Mouse (Mus musculus) liver, adult (tissue): Measurements from ENCODE around the gene Cdh12.

Experiments used
- GATA4 ChIP-seq: IDR thresholded peaks from 2 replicates; pipeline ENCODE4 v1.6.1; 2014; ENCODE audit warnings: mild to moderate bottlenecking, low read length; ENCODE audit not compliant: insufficient replicate concordance

Cdh12 gene

DNA sequence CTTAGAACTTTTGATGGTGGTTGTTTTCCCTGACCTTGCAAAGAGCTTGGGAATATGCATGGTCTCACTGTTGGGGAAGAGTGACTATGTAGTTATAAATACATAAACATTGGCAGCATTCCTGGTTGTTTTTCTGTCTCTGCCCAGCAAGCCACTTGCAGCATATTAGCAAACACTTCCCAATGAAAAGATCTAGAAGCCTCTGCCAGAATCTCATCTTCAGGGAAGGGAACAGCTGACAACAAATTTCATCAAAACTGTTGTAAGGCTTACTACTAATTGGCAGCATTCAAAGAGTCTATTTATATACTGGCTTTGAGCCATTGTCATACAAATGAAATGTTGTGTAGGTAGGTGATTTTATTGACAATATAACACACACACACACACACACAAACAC lies 218.3 kb downstream of the Cdh12 start:
- TF ChIP-seq GATA4, result no peak

DNA sequence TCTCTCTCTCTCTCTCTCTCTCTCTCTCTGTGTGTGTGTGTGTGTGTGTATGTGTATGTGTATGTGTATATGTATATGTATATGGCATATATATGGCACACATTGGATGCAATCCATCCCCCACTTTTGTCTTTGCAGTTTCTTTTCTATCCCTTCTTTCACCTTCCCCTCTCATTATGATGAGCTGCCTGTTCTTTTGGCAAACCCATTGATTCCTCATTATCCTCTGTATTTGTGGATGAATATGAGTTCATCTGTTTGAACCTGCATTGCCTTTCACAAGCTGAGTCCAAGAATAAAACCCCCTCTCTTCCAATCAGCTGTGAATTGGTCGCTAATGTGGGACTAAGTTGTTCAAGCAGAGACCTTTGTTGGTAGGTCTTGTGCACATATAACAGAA lies 218.9 kb downstream of the Cdh12 start:
- no peak for TF ChIP-seq GATA4

DNA sequence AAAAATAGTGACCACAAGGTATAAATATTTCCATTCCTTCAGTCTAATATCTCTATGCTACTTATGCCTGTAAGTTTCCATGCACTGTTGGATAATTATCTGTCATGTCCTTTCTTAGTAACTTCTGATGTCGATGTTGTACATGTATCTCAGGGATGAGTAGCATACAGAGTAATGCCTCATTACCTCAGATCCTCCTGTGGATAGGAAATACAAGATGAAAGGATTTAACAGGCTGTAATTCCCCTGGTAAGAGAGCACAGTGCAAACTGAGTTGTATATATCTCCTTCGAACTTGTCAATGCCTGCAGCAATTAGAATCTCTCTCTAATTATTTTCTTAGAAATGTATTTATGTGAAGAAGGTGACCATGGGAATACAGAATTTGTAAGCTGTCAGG lies 233.7 kb downstream of the Cdh12 start:
- no peak for TF ChIP-seq GATA4

DNA sequence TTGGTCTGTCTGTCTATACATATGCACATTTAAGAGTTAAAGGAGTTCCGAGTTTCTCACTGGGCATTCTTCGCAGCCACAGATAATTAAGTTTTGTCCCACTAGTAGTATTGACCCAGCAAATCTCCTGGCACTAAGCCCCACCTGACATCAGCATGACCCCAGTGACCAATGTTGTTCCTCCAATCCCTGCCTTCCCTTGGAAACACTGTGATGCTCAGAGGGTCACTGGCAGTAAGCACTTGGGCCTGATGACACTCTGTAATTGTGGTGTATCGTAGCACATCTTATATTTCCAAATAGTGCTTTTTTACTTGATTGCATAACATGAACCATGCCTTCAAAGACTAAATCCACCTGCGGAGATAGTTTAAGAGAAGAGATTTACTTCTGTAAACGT lies 235.1 kb downstream of the Cdh12 start:
- no peak for TF ChIP-seq GATA4

DNA sequence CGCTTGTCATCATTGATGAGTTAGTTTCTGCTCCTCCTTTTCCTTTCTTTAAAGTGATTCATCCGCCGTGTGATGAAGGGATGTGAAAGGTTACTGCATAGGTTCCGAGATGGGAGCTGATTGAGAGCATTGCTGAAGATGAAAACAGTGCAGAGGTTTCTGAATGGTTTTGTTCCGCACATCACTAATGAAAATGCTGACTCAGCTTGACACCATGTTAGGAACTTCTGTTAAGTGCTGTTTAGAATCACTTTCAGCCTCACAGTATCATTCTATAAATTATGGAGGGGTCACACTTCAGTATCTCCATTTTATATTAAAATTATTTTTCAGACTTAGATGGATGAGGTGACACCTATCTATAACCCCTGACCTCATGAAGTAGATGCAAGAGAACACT lies 247.2 kb downstream of the Cdh12 start:
- TF ChIP-seq GATA4, result no peak

DNA sequence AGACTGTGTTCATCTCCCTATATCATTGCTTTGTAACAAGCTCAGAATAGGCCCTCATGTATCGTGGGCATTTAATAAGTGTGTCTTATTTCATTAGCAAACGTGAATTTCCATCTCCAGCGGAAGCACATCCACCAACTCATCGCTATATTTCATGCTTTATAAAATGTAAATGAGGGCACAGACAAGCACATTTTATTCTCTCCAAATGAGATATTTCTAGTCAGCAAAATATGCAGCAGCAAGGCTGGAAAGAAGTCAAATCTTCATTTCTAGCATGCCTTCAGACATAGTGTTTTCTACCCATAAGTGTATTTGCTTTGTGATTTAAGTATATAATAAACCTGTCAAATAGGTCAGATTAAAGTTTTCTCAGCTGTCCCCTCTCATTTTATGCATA lies 262.8 kb downstream of the Cdh12 start:
- no peak for TF ChIP-seq GATA4

DNA sequence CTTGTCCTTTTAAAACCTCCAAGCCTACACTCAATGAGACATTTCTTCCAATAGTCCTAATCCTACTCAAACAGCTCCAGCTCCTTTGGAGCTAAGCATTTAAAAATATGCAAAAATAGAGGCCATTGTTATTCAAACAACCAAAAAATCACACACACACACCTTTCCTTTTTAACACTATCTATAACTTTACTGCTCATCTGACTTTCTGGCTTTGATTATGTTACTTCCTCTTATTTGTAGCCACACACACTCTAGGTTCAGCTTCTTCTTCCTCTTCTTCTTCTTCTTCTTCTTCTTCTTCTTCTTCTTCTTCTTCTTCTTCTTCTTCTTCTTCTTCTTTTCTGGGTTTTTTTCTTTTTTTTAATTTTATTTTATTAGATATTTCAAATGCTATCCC lies 323.2 kb downstream of the Cdh12 start:
- TF ChIP-seq GATA4, result no peak

DNA sequence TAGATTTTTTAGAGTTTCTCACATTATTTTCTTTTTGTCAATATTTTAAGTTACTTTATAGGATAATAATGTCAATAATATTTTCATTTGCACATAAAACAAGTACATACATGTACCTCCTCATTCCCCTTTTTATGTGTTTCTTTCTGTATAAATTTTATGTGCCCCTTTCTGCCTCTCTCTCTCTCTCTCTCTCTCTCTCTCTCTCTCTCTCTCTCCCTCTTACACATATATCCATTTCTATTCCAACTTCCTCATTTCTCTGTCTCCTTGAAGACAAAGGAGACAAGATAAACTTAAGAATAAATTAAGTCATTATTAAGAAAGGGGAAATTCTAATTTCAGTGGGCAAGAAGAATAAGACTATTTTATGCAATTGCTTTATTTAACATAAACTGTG lies 324.4 kb downstream of the Cdh12 start:
- no peak for TF ChIP-seq GATA4

DNA sequence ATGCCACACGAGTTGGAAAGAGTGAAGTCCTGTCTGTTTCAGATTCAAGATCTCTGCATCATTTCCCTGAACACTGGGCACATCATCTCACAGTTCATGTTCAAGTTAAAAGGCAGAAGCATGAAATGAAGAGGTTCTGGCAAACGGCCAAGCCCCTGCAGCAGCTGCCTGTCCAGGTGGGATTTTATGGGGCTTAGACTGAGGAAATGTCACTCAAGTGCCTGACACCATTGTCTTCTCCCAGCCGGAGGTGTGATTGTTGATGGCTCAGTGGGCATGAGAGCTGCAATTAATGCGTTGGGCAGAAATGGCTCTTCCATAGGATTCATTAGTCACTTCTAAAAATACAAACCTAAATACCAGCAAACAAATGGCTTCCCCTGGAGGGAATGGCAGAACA lies 347.9 kb downstream of the Cdh12 start:
- no peak for TF ChIP-seq GATA4

DNA sequence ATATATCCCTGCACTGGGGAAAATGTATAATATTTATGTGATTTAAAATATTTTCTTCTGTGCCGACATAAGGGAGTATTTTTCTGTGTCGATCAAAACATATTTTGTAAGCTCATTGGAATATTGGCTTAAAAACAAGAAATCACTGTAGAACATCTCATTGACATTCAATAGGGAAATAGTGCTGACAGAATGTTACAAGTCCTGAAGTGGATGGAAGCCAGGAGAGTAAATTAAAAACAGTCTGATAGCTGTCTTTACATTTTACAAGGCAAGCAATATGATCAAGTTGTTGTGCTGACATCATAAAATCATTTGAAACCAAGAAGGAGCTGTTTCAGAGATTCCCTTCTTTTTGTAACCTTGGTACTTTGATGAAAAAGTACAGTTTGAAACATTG lies 349.5 kb downstream of the Cdh12 start:
- TF ChIP-seq GATA4, result no peak

DNA sequence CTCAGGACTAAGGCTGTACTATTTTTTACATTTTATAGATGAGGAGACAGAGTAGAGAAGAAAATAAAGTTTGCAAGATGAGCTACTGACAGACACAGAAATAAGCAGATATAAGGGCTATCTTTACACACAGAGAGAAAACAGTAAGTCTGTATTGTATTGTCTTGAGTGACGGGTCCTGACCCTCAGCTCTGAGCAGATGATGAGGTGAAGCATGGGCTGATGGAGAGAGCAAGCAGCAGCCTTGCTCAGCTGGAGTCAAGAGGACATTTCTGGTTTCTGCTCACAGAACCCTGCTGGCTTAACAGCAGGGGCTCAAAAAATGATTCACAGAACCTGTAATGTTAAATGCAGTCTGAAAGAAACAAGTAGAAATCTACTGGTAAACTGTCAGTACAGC lies 386.8 kb downstream of the Cdh12 start:
- TF ChIP-seq GATA4, result no peak

DNA sequence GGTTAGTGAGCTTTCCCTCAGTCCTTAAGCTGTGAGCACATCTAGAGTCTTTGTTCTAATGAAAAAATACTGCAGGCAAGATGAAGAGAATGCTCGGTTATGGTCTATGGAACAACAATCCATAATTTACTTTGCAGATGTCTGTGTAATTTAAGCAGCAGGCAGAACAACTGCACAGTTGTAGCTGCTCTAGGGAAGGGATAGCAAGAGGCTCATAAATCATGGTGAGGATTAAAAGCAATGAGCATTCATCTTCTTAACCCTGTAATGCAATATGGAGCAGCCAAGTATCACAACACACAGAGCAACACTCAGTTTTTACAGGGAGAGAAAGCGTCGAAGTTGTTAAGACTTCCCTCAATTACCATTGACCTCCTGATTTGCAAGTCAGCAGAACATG lies 387.9 kb downstream of the Cdh12 start:
- no peak for TF ChIP-seq GATA4

DNA sequence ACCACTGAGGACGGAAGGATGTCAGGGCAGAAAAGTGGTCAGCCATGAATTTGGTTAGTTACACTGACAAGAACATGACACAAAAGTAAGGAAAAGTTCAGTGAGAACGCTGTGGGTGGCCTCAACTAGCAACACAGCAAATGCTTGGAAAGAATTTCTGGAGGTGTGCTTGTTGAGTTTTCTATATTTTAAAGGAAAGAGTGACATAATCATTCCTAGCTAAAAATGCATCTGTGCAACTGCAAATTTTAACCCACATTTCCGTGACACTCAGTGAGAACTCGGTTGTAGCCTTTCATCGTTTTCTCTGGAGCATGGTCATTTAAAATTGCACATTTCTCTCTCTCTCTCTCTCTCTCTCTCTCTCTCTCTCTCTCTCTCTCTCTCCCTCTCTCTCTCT lies 392.4 kb downstream of the Cdh12 start:
- TF ChIP-seq GATA4, result no peak

DNA sequence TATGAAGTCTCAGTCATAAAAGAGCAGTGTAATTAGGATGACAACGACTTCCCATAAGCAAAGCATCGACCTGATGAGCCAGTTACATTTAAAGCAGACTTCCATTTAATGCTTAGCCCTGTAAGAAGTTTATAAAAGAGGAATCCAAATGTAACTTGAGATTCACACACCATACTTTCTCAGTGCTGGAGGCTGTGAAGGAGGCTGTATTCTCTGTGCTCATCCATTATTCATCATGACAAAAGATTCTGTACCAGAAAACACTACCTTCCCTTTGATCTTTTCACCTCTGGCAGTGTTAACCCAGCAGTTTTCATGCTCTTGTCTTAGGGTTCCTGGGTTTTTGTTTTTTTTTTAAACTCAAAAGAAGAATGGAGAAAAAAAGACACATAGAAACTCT lies 414.0 kb downstream of the Cdh12 start:
- TF ChIP-seq GATA4, result no peak

DNA sequence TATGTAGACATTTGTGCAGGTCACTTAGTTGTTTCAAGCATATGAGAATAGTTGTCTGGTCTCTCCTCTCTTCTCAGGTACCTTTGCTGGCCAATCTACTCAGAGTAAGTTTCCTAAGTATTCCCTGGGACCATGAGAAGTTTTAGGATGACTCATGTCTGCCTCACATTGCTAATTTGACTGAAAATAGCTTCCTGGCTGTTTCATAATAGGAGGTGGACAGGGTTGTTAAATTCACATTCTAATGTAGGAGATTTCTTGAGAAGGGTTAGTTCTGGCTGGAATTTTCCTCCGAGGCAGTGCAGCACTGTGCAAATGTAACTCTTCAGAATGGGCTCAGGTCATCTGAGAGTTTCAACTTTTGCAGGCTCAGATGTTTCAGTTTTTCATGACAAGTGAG lies 423.5 kb downstream of the Cdh12 start:
- TF ChIP-seq GATA4, result no peak

DNA sequence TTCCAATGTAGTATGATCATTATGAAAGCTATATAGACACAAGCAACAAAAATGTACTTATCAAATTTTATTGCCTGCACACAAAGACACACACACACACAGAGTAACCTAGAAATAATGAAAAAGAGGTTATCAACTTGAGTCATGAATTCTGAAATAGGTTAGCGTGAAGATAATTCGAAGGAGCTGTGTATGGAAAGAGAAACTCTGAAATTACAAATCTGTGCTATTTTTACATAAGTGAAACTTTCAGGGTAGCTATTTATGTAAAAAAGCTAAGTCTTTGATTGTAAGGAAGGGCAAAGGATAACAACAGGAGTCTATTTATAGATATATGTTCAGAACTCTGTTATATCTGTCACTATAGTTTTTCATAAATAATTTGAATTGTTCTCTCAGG lies 427.9 kb downstream of the Cdh12 start:
- no peak for TF ChIP-seq GATA4

DNA sequence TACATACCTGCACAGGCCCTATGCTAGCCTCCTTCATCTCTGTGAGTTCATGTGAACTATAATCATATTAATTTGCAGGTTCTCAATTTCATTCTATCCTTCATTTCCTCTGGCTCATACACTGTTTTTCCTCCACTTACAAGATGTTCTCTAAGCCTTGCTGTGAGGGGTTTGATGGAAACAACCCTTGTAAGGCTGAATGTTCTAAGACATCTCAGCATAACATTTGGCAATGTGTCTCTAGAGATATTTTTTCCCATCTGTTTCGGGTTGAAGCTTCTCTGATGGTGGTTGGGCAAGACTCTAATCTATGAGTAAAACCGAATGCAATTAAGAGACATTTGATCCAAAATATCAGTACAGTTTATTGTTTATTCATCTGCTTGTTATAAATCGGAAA lies 444.4 kb downstream of the Cdh12 start:
- TF ChIP-seq GATA4, result no peak

DNA sequence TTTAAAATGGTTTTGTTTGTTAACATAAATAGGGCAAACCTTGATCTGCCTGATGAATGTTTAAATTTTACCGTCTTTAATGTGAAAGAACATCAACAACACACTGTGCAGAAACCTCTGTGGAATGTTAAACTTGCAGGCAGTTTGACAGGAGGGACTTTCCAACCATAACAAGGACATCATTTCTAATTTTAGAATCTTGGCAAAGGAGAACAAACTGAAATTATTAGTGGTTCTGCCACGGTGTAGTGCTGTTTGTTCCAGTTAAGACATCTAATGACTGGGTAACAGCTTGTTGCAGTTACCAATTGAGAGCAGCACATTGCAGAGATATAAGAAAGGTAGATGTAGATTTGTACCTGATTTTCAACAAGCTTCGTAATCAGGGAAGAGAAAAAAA lies 453.5 kb downstream of the Cdh12 start:
- TF ChIP-seq GATA4, result no peak

DNA sequence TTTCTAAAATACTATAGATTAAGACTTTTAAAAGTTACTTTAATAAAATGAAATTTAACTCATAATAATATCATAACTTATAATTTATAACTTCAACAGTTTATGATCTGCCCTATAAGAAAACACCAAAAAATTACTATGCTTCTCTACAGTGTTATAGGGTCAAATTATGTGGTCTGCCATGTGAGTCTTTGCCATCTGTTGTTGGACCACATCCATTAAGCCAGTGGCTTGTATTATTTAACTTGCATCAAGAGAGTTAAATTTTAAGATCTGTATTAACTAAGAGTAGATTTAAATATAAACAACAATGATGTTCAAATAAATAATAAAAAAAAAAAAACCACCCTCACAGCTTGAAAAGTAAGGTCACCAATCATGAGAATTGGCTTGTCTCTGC lies 479.2 kb downstream of the Cdh12 start:
- TF ChIP-seq GATA4, result no peak

DNA sequence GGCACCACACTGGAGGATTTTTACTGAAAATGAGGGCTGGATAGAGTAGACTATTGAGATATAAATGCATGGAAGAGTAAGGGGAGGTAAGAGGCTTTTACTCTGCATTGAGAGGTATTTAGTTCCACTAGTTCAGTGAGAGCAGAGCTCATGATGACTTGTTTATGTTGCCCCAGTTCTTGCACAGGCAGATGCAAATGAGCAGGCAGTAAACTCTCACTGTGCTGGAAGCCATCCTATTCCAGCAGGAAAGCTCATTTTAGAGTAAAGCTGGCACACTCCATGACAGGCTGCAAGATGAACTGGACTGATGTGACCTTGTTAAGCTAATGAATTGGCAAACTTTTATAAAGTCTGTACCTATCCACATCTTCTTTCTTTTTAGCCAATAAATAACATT lies 494.9 kb downstream of the Cdh12 start:
- TF ChIP-seq GATA4, result no peak
